Mouse (Mus musculus) T-helper 2 cell (primary cell): ENCODE measurements around the gene Rnf214.

ENCODE experiments used
- in situ Hi-C: fragments of 300-600 bp; cut with MboI, MseI; formaldehyde crosslinking; loops from one replicate; pipeline ENCODE4 v1.15.1; 2025; ENCODE audit warnings: high pct_unique_total_duplicates

Gene Rnf214

GRCm38 (mm10) chr9:45818406-45819011, 88.2 kb downstream of the Rnf214 start:
- in situ Hi-C loops: no loop called here

- in situ Hi-C loops: no loop called here
Measured at GRCm38 (mm10) chr9:45815525-45815924, 91.2 kb downstream of the Rnf214 start.

- in situ Hi-C loops: no loop called here
Measured at GRCm38 (mm10) chr9:45815113-45815512, 91.6 kb downstream of the Rnf214 start.
